Mouse (Mus musculus): Measurements from ENCODE around the gene Pygm. TPM values are rescaled to one million over a fixed set of nuclear protein-coding genes. Genes with fewer than 3 reads are reported as not detected.

The Pygm gene
- total RNA-seq, 2 experiments from 2014 or later = 0.41 to 6.9 TPM

GRCm38 (mm10) chr19:6403869-6404268, 19.7 kb downstream of the Pygm start:
- ATAC-seq (replicated peaks; ENCODE audit: poor library complexity, severe bottlenecking) = no peak

DNA sequence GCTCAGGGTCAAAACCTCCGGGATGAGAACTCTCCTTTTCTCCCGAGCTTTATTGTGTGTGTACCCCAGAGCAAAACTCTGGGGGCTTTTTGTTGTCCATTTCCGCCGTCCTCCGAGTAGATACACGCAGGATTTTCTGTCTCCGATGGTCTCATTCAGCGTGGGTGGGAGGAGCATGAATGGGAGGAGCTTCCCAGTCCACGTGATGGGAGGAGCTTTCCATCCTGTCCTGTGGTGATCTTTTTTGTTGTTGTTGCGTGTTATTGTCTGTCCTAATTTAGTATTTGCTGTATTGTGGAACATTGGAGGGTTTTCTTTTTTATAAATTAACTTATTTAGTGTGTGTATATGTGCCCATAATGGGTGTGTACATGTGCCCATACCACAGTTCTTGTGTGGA, 21.2 kb downstream of the Pygm start:
- ATAC-seq (replicated peaks; ENCODE audit: poor library complexity, severe bottlenecking) = no peak

DNA sequence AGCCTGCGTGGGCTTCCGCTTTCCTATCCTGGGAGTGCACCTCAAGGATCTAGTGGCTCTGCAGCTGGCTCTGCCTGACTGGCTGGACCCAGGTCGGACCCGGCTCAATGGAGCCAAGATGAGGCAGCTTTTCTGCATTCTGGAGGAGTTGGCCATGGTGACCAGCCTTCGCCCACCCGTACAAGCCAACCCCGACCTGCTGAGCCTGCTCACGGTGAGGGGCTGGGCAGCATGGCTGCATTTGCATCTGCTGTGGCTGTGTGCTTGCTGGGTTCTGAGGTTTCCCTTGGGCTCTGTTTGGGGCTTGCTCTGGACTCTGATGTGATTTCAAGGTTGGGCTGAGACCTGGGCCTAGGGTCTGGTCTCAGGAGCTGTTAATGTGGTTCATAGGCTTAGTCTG, 22.9 kb downstream of the Pygm start:
- no peak for ATAC-seq (replicated peaks; ENCODE audit: poor library complexity, severe bottlenecking)

GRCm38 (mm10) chr19:6407816-6408510, 23.8 kb downstream of the Pygm start:
- ATAC-seq (replicated peaks; ENCODE audit: poor library complexity, severe bottlenecking) = no peak

DNA sequence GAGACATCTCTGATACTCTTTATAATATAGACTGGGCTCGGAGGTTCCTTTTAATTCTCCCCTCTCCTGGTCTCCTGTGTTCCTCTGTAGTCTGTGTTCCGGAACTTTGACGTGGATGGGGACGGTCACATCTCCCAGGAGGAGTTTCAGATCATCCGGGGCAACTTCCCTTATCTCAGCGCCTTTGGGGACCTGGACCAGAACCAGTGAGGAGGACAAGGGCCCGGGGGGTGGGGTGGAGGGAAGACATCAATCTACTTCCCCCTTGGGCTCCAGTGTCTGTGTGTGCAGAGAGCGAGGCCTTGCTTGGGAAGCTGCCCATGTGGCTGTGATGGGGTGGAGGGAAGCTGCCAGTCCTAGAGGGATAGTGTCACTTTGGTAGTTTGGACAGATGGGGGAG, 24.6 kb downstream of the Pygm start:
- peak; percentile 28; the same call in 1 of the 2 replicates for ATAC-seq (replicated peaks; ENCODE audit: poor library complexity, severe bottlenecking)

DNA sequence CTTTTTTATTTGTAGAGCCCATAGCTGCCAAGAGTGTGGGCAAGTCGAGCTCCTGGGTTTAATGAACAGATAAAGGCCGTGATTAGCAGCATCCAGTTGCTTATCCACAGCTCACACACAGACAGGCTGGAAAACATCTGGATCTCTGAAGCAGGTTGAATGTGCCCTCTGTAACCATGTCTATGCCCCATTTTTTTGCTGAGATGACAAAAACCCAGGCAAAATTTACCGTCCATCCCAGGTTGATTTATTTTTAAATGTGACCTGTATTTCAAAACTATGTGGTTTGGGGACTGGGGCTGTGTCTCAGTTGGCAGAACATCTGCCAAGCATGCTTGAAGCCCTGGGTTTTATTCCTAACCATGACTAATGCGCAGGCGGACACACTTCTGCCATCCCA, 25.0 kb downstream of the Pygm start:
- no peak for ATAC-seq (replicated peaks; ENCODE audit: poor library complexity, severe bottlenecking)

- no peak for ATAC-seq (replicated peaks; ENCODE audit: poor library complexity, severe bottlenecking)
Measured at GRCm38 (mm10) chr19:6409936-6410335, 25.7 kb downstream of the Pygm start.

GRCm38 (mm10) chr19:6412798-6413197, 28.6 kb downstream of the Pygm start:
- no peak for ATAC-seq (replicated peaks; ENCODE audit: poor library complexity, severe bottlenecking)

DNA sequence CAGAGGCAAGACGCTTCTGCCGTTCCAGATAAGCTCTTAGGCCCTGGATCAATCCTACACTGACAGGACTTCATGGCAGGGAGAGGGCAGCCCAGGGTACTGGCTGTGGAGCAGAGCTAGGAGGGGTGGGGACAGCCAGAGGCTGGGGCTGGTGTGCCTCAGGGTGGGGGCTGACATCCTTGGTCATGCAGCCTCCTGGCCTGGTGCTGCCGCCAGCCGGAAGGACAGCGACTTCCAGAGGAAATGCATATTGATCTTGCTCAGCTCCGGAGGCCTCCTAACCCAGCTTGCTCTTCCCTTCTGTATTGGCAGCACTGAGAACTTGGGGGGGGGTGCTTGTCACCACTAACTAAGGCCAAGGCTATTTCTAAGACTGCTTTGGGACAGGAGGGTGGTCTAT, 31.3 kb downstream of the Pygm start:
- ATAC-seq (replicated peaks; ENCODE audit: poor library complexity, severe bottlenecking) = no peak

- ATAC-seq (replicated peaks; ENCODE audit: poor library complexity, severe bottlenecking) = no peak
Measured at GRCm38 (mm10) chr19:6416124-6416770, 32.0 kb downstream of the Pygm start.

GRCm38 (mm10) chr19:6416894-6417761, 32.9 kb downstream of the Pygm start:
- ATAC-seq (replicated peaks; ENCODE audit: poor library complexity, severe bottlenecking) = no peak

- peak; percentile 70 for ATAC-seq (replicated peaks; ENCODE audit: poor library complexity, severe bottlenecking)
Measured at GRCm38 (mm10) chr19:6418233-6418879, 34.2 kb downstream of the Pygm start, which contains the start of gene Nrxn2. Gene Nrxn2 (plus strand): TSS chr19:6418731.

- no peak for ATAC-seq (replicated peaks; ENCODE audit: poor library complexity, severe bottlenecking)
Measured at GRCm38 (mm10) chr19:6418984-6419692, 34.9 kb downstream of the Pygm start.

GRCm38 (mm10) chr19:6419805-6420310, 35.7 kb downstream of the Pygm start:
- no peak for ATAC-seq (replicated peaks; ENCODE audit: poor library complexity, severe bottlenecking)

GRCm38 (mm10) chr19:6420481-6421210, 36.4 kb downstream of the Pygm start:
- ATAC-seq (replicated peaks; ENCODE audit: poor library complexity, severe bottlenecking) = no peak

GRCm38 (mm10) chr19:6421211-6421590, 37.0 kb downstream of the Pygm start:
- no peak for ATAC-seq (replicated peaks; ENCODE audit: poor library complexity, severe bottlenecking)

- no peak for ATAC-seq (replicated peaks; ENCODE audit: poor library complexity, severe bottlenecking)
Measured at GRCm38 (mm10) chr19:6422014-6422413, 37.8 kb downstream of the Pygm start.

DNA sequence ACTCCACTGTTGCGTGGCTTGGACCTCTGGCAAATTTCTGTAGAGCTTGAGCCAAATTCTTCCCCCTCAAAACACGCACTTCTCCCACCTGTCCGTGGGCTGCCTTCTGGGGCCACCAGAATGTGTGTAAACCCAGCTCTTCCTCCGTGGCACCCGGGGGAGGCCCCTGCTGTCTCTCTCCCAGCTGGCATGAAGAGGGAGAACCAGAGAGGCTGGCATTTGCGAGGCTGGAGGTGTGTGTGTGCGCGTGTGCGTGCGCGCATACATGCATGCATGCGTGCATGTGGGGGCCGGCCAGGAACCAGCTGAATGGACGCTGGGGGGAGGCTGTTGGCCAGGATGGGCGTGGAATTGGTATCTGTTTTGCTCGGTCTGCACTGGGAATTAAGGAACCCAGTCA, 39.0 kb downstream of the Pygm start:
- ATAC-seq (replicated peaks; ENCODE audit: poor library complexity, severe bottlenecking) = no peak
